Mouse (Mus musculus): ENCODE data around the gene Nr1d2. TPM values are rescaled to one million over a fixed set of nuclear protein-coding genes. Genes with fewer than 3 reads are reported as not detected.
"Not testable (repeated sequence)": the region's sequence is repeated elsewhere in the genome, so short reads cannot be mapped to it uniquely, and the experiment has no call there.

Nr1d2 gene
- polyA plus RNA-seq, 1 experiment from 2014 or later = 10.5 TPM

- peak within 1 kb of the TSS; percentile 97 for H3K4me3 ChIP-seq (ENCODE audit: low read depth, low read length)
- H3K36me3 ChIP-seq (ENCODE audit: control insufficient read depth, insufficient read depth, low read length) = peaks cover 2% of the 10 kb centered on the region; the same call in 1 of the 2 replicates
- H3K27me3 ChIP-seq (ENCODE audit: control insufficient read depth, insufficient read depth, low read length) = no peaks in the 10 kb centered on the region
- no peaks in the 10 kb centered on the region for H3K9me3 ChIP-seq (replicated peaks; ENCODE audit: control insufficient read depth, low read length)
- ATAC-seq (replicated peaks; ENCODE audit: insufficient number of reproducible peaks, low FRiP score, low TSS enrichment) = peak; percentile 100
- under 1% methylated on average over 78 of the region's 78 CpGs for WGBS (ENCODE audit: insufficient replicate concordance)
- peak within 1 kb of the TSS; percentile 82 for H3K27ac ChIP-seq (ENCODE audit: low read depth, low read length)
- peak within 1 kb of the TSS; percentile 99 for H3K9ac ChIP-seq (ENCODE audit: low read depth, low read length)
- H3K4me1 ChIP-seq (ENCODE audit: control insufficient read depth, insufficient read depth, low read length) = no peaks in the 10 kb centered on the region
- peak within 1 kb of the TSS; percentile 76 for H3K4me2 ChIP-seq
These were observed 31.9 kb upstream of the Nr1d2 start, which contains the start of the genes Nkiras1 and Rpl15 for GRCm38 (mm10) chr14:18270529-18271441. Nkiras1 (plus strand) TSS chr14:18271136. Rpl15 (minus strand) TSS chr14:18271391.

- Histone ChIP-seq H3K27ac (ENCODE audit: low read depth, low read length) (peak overlapping the region; percentile 82), H3K4me2 (peak overlapping the region; percentile 70), H3K4me3 (ENCODE audit: low read depth, low read length) (peak overlapping the region; percentile 97), H3K9ac (ENCODE audit: low read depth, low read length) (peak overlapping the region; percentile 99)
- H3K36me3 ChIP-seq (ENCODE audit: control insufficient read depth, insufficient read depth, low read length); H3K27me3 ChIP-seq (ENCODE audit: control insufficient read depth, insufficient read depth, low read length); H3K4me1 ChIP-seq (ENCODE audit: control insufficient read depth, insufficient read depth, low read length); H3K9me3 ChIP-seq (replicated peaks; ENCODE audit: control insufficient read depth, low read length); ATAC-seq (replicated peaks; ENCODE audit: insufficient number of reproducible peaks, low FRiP score, low TSS enrichment): not testable (repeated sequence)
- WGBS (ENCODE audit: insufficient replicate concordance) = under 1% methylated on average over 21 of the region's 24 CpGs
These were observed 31.1 kb upstream of the Nr1d2 start for GRCm38 (mm10) chr14:18269947-18270528.

GRCm38 (mm10) chr14:18263427-18263826, 24.5 kb upstream of the Nr1d2 start:
- no peak for ATAC-seq (replicated peaks; ENCODE audit: insufficient number of reproducible peaks, low FRiP score, low TSS enrichment)
- H3K27ac ChIP-seq (ENCODE audit: low read depth, low read length) = no peak overlapping the region
- no peak overlapping the region for H3K4me3 ChIP-seq (ENCODE audit: low read depth, low read length)
- no peaks in the 10 kb centered on the region for H3K4me1 ChIP-seq (ENCODE audit: control insufficient read depth, insufficient read depth, low read length)
- no peak overlapping the region for H3K9ac ChIP-seq (ENCODE audit: low read depth, low read length)
- H3K27me3 ChIP-seq (ENCODE audit: control insufficient read depth, insufficient read depth, low read length) = no peaks in the 10 kb centered on the region
- no peak overlapping the region for H3K4me2 ChIP-seq
- H3K36me3 ChIP-seq (ENCODE audit: control insufficient read depth, insufficient read depth, low read length) = peaks cover 3% of the 10 kb centered on the region; the same call in 1 of the 2 replicates
- 71% methylated on average over 4 of the region's 4 CpGs for WGBS (ENCODE audit: insufficient replicate concordance)
- H3K9me3 ChIP-seq (replicated peaks; ENCODE audit: control insufficient read depth, low read length) = no peaks in the 10 kb centered on the region

- H3K27ac ChIP-seq (ENCODE audit: low read depth, low read length) = no peak overlapping the region
- no peaks in the 10 kb centered on the region for H3K27me3 ChIP-seq (ENCODE audit: control insufficient read depth, insufficient read depth, low read length)
- H3K9ac ChIP-seq (ENCODE audit: low read depth, low read length) = no peak overlapping the region
- WGBS (ENCODE audit: insufficient replicate concordance) = 83% methylated on average over 3 of the region's 3 CpGs
- no peaks in the 10 kb centered on the region for H3K4me1 ChIP-seq (ENCODE audit: control insufficient read depth, insufficient read depth, low read length)
- no peak overlapping the region for H3K4me2 ChIP-seq
- H3K36me3 ChIP-seq (ENCODE audit: control insufficient read depth, insufficient read depth, low read length) = peaks cover 3% of the 10 kb centered on the region; the same call in 1 of the 2 replicates
- no peak overlapping the region for H3K4me3 ChIP-seq (ENCODE audit: low read depth, low read length)
- no peak for ATAC-seq (replicated peaks; ENCODE audit: insufficient number of reproducible peaks, low FRiP score, low TSS enrichment)
- no peaks in the 10 kb centered on the region for H3K9me3 ChIP-seq (replicated peaks; ENCODE audit: control insufficient read depth, low read length)
These were observed 22.3 kb upstream of the Nr1d2 start for GRCm38 (mm10) chr14:18261203-18261602.

GRCm38 (mm10) chr14:18242638-18243130, 3.8 kb upstream of the Nr1d2 start:
- Histone ChIP-seq H3K4me1 (ENCODE audit: control insufficient read depth, insufficient read depth, low read length) (no peaks in the 10 kb centered on the region), H3K9me3 (replicated peaks; ENCODE audit: control insufficient read depth, low read length) (no peaks in the 10 kb centered on the region), H3K36me3 (ENCODE audit: control insufficient read depth, insufficient read depth, low read length) (no peaks in the 10 kb centered on the region), H3K27me3 (ENCODE audit: control insufficient read depth, insufficient read depth, low read length) (no peaks in the 10 kb centered on the region), H3K9ac (ENCODE audit: low read depth, low read length) (no peak overlapping the region), H3K4me2 (no peak overlapping the region), H3K27ac (ENCODE audit: low read depth, low read length) (no peak overlapping the region), H3K4me3 (ENCODE audit: low read depth, low read length) (no peak overlapping the region)
- 81% methylated on average over 21 of the region's 21 CpGs for WGBS (ENCODE audit: insufficient replicate concordance)
- ATAC-seq (replicated peaks; ENCODE audit: insufficient number of reproducible peaks, low FRiP score, low TSS enrichment) = no peak

- no peak for ATAC-seq (replicated peaks; ENCODE audit: insufficient number of reproducible peaks, low FRiP score, low TSS enrichment)
- no peak overlapping the region for H3K27ac ChIP-seq (ENCODE audit: low read depth, low read length)
- no peaks in the 10 kb centered on the region for H3K27me3 ChIP-seq (ENCODE audit: control insufficient read depth, insufficient read depth, low read length)
- 84% methylated on average over 4 of the region's 4 CpGs for WGBS (ENCODE audit: insufficient replicate concordance)
- no peaks in the 10 kb centered on the region for H3K36me3 ChIP-seq (ENCODE audit: control insufficient read depth, insufficient read depth, low read length)
- H3K4me2 ChIP-seq = no peak overlapping the region
- no peaks in the 10 kb centered on the region for H3K9me3 ChIP-seq (replicated peaks; ENCODE audit: control insufficient read depth, low read length)
- H3K4me3 ChIP-seq (ENCODE audit: low read depth, low read length) = no peak overlapping the region
- no peak overlapping the region for H3K9ac ChIP-seq (ENCODE audit: low read depth, low read length)
- no peaks in the 10 kb centered on the region for H3K4me1 ChIP-seq (ENCODE audit: control insufficient read depth, insufficient read depth, low read length)
These were observed 2.9 kb upstream of the Nr1d2 start for GRCm38 (mm10) chr14:18241786-18242185.

GRCm38 (mm10) chr14:18240132-18240531, 1.2 kb upstream of the Nr1d2 start:
- Histone ChIP-seq H3K4me1 (ENCODE audit: control insufficient read depth, insufficient read depth, low read length) (no peaks in the 10 kb centered on the region), H3K9me3 (replicated peaks; ENCODE audit: control insufficient read depth, low read length) (no peaks in the 10 kb centered on the region), H3K9ac (ENCODE audit: low read depth, low read length) (no peak overlapping the region), H3K4me3 (ENCODE audit: low read depth, low read length) (no peak overlapping the region), H3K27me3 (ENCODE audit: control insufficient read depth, insufficient read depth, low read length) (no peaks in the 10 kb centered on the region), H3K4me2 (no peak overlapping the region), H3K36me3 (ENCODE audit: control insufficient read depth, insufficient read depth, low read length) (no peaks in the 10 kb centered on the region), H3K27ac (ENCODE audit: low read depth, low read length) (no peak overlapping the region)
- no peak for ATAC-seq (replicated peaks; ENCODE audit: insufficient number of reproducible peaks, low FRiP score, low TSS enrichment)
- WGBS (ENCODE audit: insufficient replicate concordance) = 62% methylated on average over 7 of the region's 7 CpGs

GRCm38 (mm10) chr14:18238131-18238749, 687 bp downstream of the Nr1d2 start:
- Histone ChIP-seq H3K36me3 (ENCODE audit: control insufficient read depth, insufficient read depth, low read length) (no peaks in the 10 kb centered on the region), H3K4me2 (peak overlapping the region; percentile 81), H3K27ac (ENCODE audit: low read depth, low read length) (peak overlapping the region; percentile 94), H3K9me3 (replicated peaks; ENCODE audit: control insufficient read depth, low read length) (no peaks in the 10 kb centered on the region), H3K9ac (ENCODE audit: low read depth, low read length) (peak overlapping the region; percentile 78), H3K27me3 (ENCODE audit: control insufficient read depth, insufficient read depth, low read length) (no peaks in the 10 kb centered on the region), H3K4me3 (ENCODE audit: low read depth, low read length) (peak overlapping the region; percentile 88), H3K4me1 (ENCODE audit: control insufficient read depth, insufficient read depth, low read length) (no peaks in the 10 kb centered on the region)
- WGBS (ENCODE audit: insufficient replicate concordance) = under 1% methylated on average over 71 of the region's 71 CpGs
- peak; percentile 91 for ATAC-seq (replicated peaks; ENCODE audit: insufficient number of reproducible peaks, low FRiP score, low TSS enrichment)

Measured in heart, embryonic 11.5 days (tissue).